25 mouse cellular contexts compared by ENCODE assay signal in the genomic region with DNA sequence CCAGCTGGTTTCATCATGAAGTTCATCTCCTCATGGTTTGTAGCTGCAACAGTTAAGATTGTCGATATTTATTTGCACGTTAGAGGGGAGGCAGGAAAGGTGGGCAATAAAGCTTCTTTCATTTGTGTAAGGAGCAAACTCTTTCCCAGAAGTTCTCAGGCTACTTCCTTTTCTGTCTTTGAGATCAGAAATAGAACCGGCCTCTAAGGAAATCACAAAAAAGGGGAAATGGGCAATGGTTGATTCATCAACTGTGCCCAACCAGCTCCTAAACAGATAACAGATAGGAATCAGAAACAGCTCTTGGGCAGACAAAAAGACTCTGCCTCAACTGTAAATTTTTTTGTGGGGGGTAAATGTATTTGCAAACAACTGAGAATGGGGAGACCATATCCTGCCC. TPM values are rescaled to one million over a fixed set of nuclear protein-coding genes. Genes with fewer than 3 reads are reported as not detected.
A peak's percentile ranks its signal among the peaks of the same experiment; 100 is the strongest.
DNase-seq lines count a peak whose midpoint lies in the region; ATAC-seq lines count a peak whose summit lies in the region.
"Had no signal": no experiment of that assay in that cellular context is flagged by ENCODE, and none has a peak within 500 bp of the region (broad histone marks: within the 10 kb centered on the region; RNA-seq: fewer than 3 reads in every experiment).

No protein-coding gene starts in this region.

- WGBS in macrophage (ENCODE audit: missing documents): 0% methylated on average over 3 of the region's 3 CpGs
- 74% methylated on average over 3 of the region's 3 CpGs for WGBS in kidney, embryonic 14.5 days

- no peak overlapping the region for H3K4me3 ChIP-seq in brown adipose tissue, adult 24 weeks (ENCODE audit: insufficient read depth, low read depth, low read length)
- no peak overlapping the region for H3K4me3 ChIP-seq in macrophage (ENCODE audit: inconsistent target)
- H3K4me3 ChIP-seq in kidney, embryonic 14.5 days (ENCODE audit: low read length): no peak overlapping the region
- H3K4me3 ChIP-seq: embryonic facial prominence, embryonic 15.5 days; erythroblast, embryonic 14.5 days; forebrain, embryonic 15.5 days; heart, embryonic 13.5 days; hindbrain, embryonic 12.5 days had no signal

- no peaks in the 10 kb centered on the region for H3K79me2 ChIP-seq in macrophage (ENCODE audit: inconsistent target)

- H3K4me1 ChIP-seq in brown adipose tissue, adult 24 weeks (ENCODE audit: control insufficient read depth, insufficient read depth, insufficient read length, low read length): no peaks in the 10 kb centered on the region; the same call in 1 of the 2 replicates
- H3K4me1 ChIP-seq in kidney, embryonic 14.5 days (ENCODE audit: control insufficient read depth, insufficient read depth, low read length): no peaks in the 10 kb centered on the region
- H3K4me1 ChIP-seq: forebrain, embryonic 15.5 days; hindbrain, embryonic 12.5 days had no signal

- peak; percentile 89 for DNase-seq in 416B (ENCODE audit: low read depth)
- DNase-seq in splenic B cell, adult 2 months (ENCODE audit: low read depth, low spot score): peak; percentile 33
- no peak for DNase-seq in frontal cortex, postnatal 25 days (ENCODE audit: low spot score in 2 of 2)
- no peak for DNase-seq in cerebellum, postnatal 36 days
- DNase-seq: adrenal gland, adult 2 months; adrenal gland, postnatal 25 days; cerebellum, adult 11-12 months; cerebellum, adult 9-11 months; embryo, embryonic 11 days; gastrocnemius, postnatal 25 days; heart, adult 11 months; heart, postnatal 36 days had no signal

- H3K27me3 ChIP-seq in splenic B cell, adult 2 months (ENCODE audit: control insufficient read depth, insufficient read depth, low read length, poor library complexity, severe bottlenecking): no peaks in the 10 kb centered on the region
- H3K27me3 ChIP-seq in kidney, embryonic 14.5 days (ENCODE audit: control insufficient read depth, insufficient read depth, low read length): no peaks in the 10 kb centered on the region
- H3K27me3 ChIP-seq: CH12.LX; embryonic facial prominence, embryonic 15.5 days; forebrain, embryonic 15.5 days; heart, embryonic 13.5 days; hindbrain, embryonic 12.5 days; Patski had no signal

- H3K4me2 ChIP-seq in kidney, embryonic 14.5 days (replicated peaks; ENCODE audit: low read depth, low read length): no peak overlapping the region
- H3K4me2 ChIP-seq: embryonic facial prominence, embryonic 15.5 days; forebrain, embryonic 15.5 days; heart, embryonic 13.5 days; hindbrain, embryonic 12.5 days had no signal

- no peaks in the 10 kb centered on the region for H3K9me3 ChIP-seq in kidney, embryonic 14.5 days (ENCODE audit: control insufficient read depth, low read length)
- H3K9me3 ChIP-seq: embryonic facial prominence, embryonic 15.5 days; forebrain, embryonic 15.5 days; heart, embryonic 13.5 days; hindbrain, embryonic 12.5 days had no signal

- no peak overlapping the region for H3K9ac ChIP-seq in kidney, embryonic 14.5 days (ENCODE audit: low read depth, low read length)
- H3K9ac ChIP-seq: embryonic facial prominence, embryonic 15.5 days; forebrain, embryonic 15.5 days; heart, embryonic 13.5 days; hindbrain, embryonic 12.5 days had no signal

- no peaks in the 10 kb centered on the region for H3K36me3 ChIP-seq in macrophage (ENCODE audit: inconsistent target)
- H3K36me3 ChIP-seq in splenic B cell, adult 2 months (ENCODE audit: control insufficient read depth, insufficient read depth, low read length, poor library complexity, severe bottlenecking): no peaks in the 10 kb centered on the region
- no peaks in the 10 kb centered on the region for H3K36me3 ChIP-seq in kidney, embryonic 14.5 days (ENCODE audit: control insufficient read depth, insufficient read depth, low read length)
- H3K36me3 ChIP-seq: embryonic facial prominence, embryonic 15.5 days; forebrain, embryonic 15.5 days; heart, embryonic 13.5 days; hindbrain, embryonic 12.5 days had no signal

- no peak for ATAC-seq in kidney, embryonic 14.5 days (ENCODE audit: low FRiP score, low TSS enrichment)
- ATAC-seq: forebrain, embryonic 15.5 days; hindbrain, embryonic 16.5 days; inflammation-experienced regulatory T-cells, adult 6 months; intestine, postnatal 0 days; Patski had no signal

- peak overlapping the region; percentile 52; the same call in 1 of the 2 replicates for H3K27ac ChIP-seq in brown adipose tissue, adult 24 weeks (replicated peaks; ENCODE audit: low read depth, low read length)
- peak overlapping the region; percentile 60 for H3K27ac ChIP-seq in macrophage
- H3K27ac ChIP-seq in kidney, embryonic 14.5 days (ENCODE audit: low read depth, low read length): no peak overlapping the region
- H3K27ac ChIP-seq: embryonic facial prominence, embryonic 15.5 days; forebrain, embryonic 15.5 days; heart, embryonic 13.5 days; hindbrain, embryonic 12.5 days had no signal

RNA-seq across cellular contexts. Expression of a gene that starts 27.4 kb away (rescaled TPM):
- 1.4 and 2.2 TPM in 2 replicates for polyA plus RNA-seq in brown adipose tissue, adult 24 weeks (2012; ENCODE audit: insufficient read depth, insufficient read length, missing spikeins)
- total RNA-seq in macrophage (2018; cell fraction: chromatin; rRNA removed): 100 to 1,000 TPM; 110 to 483 (median 223) TPM
- total RNA-seq in macrophage (2018; cell fraction: cytosol; rRNA removed): 10 to 100 TPM; 13.9 to 43.4 (median 26.5) TPM
- 100 to 1,000 TPM in 20 of 26 experiments, 10 to 100 TPM in 6; 54.8 to 365 (median 115) TPM for total RNA-seq in macrophage (2018; cell fraction: nucleus; rRNA removed)
- polyA plus RNA-seq in macrophage (2018): 7.6 to 24.2 TPM (median 16.2 TPM) in 3 replicates
- polyA plus RNA-seq in kidney, embryonic 14.5 days (2014; fragmentation: Nextera tagmentation; extraction: Ambion mirVana): 15.2 and 19.7 TPM in 2 replicates
- total RNA-seq: CH12.LX had no signal

Comparison
In these comparisons a context has a peak if more than half of its experiments do, and no peak if none do; other contexts are left out.
1. DNase-seq: peak in 416B (single experiment) and splenic B cell, adult 2 months (single experiment); none in frontal cortex, postnatal 25 days (0 of 2) and cerebellum, postnatal 36 days (0 of 2).